Mouse (Mus musculus) T-helper 1 cell (primary cell): ENCODE results near the gene Slc39a8.

Source experiments
- in situ Hi-C: fragments of 300-600 bp; cut with MboI, MseI; formaldehyde crosslinking; loops from one replicate; pipeline ENCODE4 v1.15.1; 2025; ENCODE audit warnings: high pct_unique_total_duplicates

Gene Slc39a8

GRCm38 (mm10) chr3:135825016-135825753 lies at the start of gene Slc39a8:
Gene Slc39a8, plus strand, starts transcription at chr3:135825279.
- in situ Hi-C loops = loop anchor here (10.0 kb wide), 1 partner anchor 160 kb away; no protein-coding TSS in a partner anchor

GRCm38 (mm10) chr3:135785065-135785464 lies 40.0 kb upstream of the Slc39a8 start:
- in situ Hi-C loops = no loop called here

GRCm38 (mm10) chr3:135796117-135796516 lies 29.0 kb upstream of the Slc39a8 start:
- in situ Hi-C loops = no loop called here

- in situ Hi-C loops = no loop called here
Measured at GRCm38 (mm10) chr3:135798241-135798640, 26.8 kb upstream of the Slc39a8 start.

GRCm38 (mm10) chr3:135798665-135799064 lies 26.4 kb upstream of the Slc39a8 start:
- in situ Hi-C loops = no loop called here

GRCm38 (mm10) chr3:135814665-135815064 lies 10.4 kb upstream of the Slc39a8 start:
- in situ Hi-C loops = no loop called here

GRCm38 (mm10) chr3:135815973-135816727 lies 8.9 kb upstream of the Slc39a8 start:
- in situ Hi-C loops = no loop called here

GRCm38 (mm10) chr3:135817124-135817523 lies 8.0 kb upstream of the Slc39a8 start:
- in situ Hi-C loops = no loop called here

GRCm38 (mm10) chr3:135824436-135824835 lies 643 bp upstream of the Slc39a8 start:
- in situ Hi-C loops = loop anchor here (10.0 kb wide), 1 partner anchor 160 kb away; no protein-coding TSS in a partner anchor

GRCm38 (mm10) chr3:135825754-135826683 lies 940 bp downstream of the Slc39a8 start:
- in situ Hi-C loops = loop anchor here (10.0 kb wide), 1 partner anchor 161 kb away; no protein-coding TSS in a partner anchor

GRCm38 (mm10) chr3:135826684-135827249 lies 1.7 kb downstream of the Slc39a8 start:
- in situ Hi-C loops = loop anchor here (10.0 kb wide), 1 partner anchor 162 kb away; no protein-coding TSS in a partner anchor

GRCm38 (mm10) chr3:135828000-135828399 lies 2.9 kb downstream of the Slc39a8 start:
- in situ Hi-C loops = loop anchor here (10.0 kb wide), 1 partner anchor 163 kb away; no protein-coding TSS in a partner anchor

- in situ Hi-C loops = loop anchor here (5.0 kb wide), 1 partner anchor 95 kb away; no protein-coding TSS in a partner anchor
Measured at GRCm38 (mm10) chr3:135832496-135832895, 7.4 kb downstream of the Slc39a8 start.

GRCm38 (mm10) chr3:135832907-135833306 lies 7.8 kb downstream of the Slc39a8 start:
- in situ Hi-C loops = loop anchor here (5.0 kb wide), 1 partner anchor 96 kb away; no protein-coding TSS in a partner anchor

GRCm38 (mm10) chr3:135834988-135835387 lies 9.9 kb downstream of the Slc39a8 start:
- in situ Hi-C loops = loop anchor here (5.0 kb wide), 1 partner anchor 98 kb away; no protein-coding TSS in a partner anchor

GRCm38 (mm10) chr3:135839535-135839934 lies 14.5 kb downstream of the Slc39a8 start:
- in situ Hi-C loops = no loop called here

- in situ Hi-C loops = no loop called here
Measured at GRCm38 (mm10) chr3:135840185-135840584, 15.1 kb downstream of the Slc39a8 start.

- in situ Hi-C loops = no loop called here
Measured at GRCm38 (mm10) chr3:135841716-135842511, 16.8 kb downstream of the Slc39a8 start.

- in situ Hi-C loops = no loop called here
Measured at GRCm38 (mm10) chr3:135843181-135843580, 18.1 kb downstream of the Slc39a8 start.

GRCm38 (mm10) chr3:135843707-135844106 lies 18.6 kb downstream of the Slc39a8 start:
- in situ Hi-C loops = no loop called here
